Mouse (Mus musculus) brain, embryonic 14.5 days (tissue): ENCODE measurements around the gene Mrpl35.

Experiments
- CTCF ChIP-seq: fragments of 200-500 bp; IDR thresholded peaks from 2 replicates; pipeline ENCODE4 v1.5.1; 2012; ENCODE audit warnings: inconsistent platforms, mild to moderate bottlenecking, moderate library complexity, borderline replicate concordance; ENCODE audit not compliant: insufficient read depth, insufficient read length; ENCODE audit errors: extremely low read depth
- POLR2A ChIP-seq: fragments of 200-500 bp; IDR thresholded peaks from 2 replicates; pipeline ENCODE4 v1.6.1; 2012; ENCODE audit warnings: mild to moderate bottlenecking, inconsistent platforms, borderline replicate concordance; ENCODE audit not compliant: poor library complexity, insufficient read depth, insufficient read length, severe bottlenecking; ENCODE audit errors: extremely low read depth

GRCm38 (mm10) chr6:71804061-71804829 lies 22.5 kb downstream of the Mrpl35 start:
- peak; percentile 95 for TF ChIP-seq CTCF
- no peak for TF ChIP-seq POLR2A
